Mouse (Mus musculus) myocyte (in vitro differentiated cells): ENCODE results near the gene Me3. TPM values are rescaled to one million over a fixed set of nuclear protein-coding genes. Genes with fewer than 3 reads are reported as not detected.

Experiments used
- H3K27me3 ChIP-seq: one replicate; pipeline ENCODE4 v1.6.1; 2011; ENCODE audit not compliant: control insufficient read depth, insufficient read depth, insufficient read length
- H3K36me3 ChIP-seq: one replicate; pipeline ENCODE4 v1.6.1; 2011; ENCODE audit not compliant: control insufficient read depth, insufficient read depth
- H3K4me2 ChIP-seq: one replicate; pipeline ENCODE4 v1.6.1; 2011; ENCODE audit warnings: low read depth, control low read depth
- H3K4me3 ChIP-seq: one replicate; pipeline ENCODE4 v1.5.1; 2011; ENCODE audit warnings: mild to moderate bottlenecking, control low read depth, moderate library complexity
- H3K79me2 ChIP-seq: one replicate; pipeline ENCODE4 v1.6.1; 2011; ENCODE audit not compliant: control insufficient read depth, insufficient read depth
- H3ac ChIP-seq: one replicate; pipeline ENCODE4 v1.6.1; 2011; ENCODE audit not compliant: control insufficient read depth, insufficient read length
- CEBPB ChIP-seq: IDR thresholded peaks from 2 replicates; pipeline ENCODE4 v1.6.1; 2011; ENCODE audit warnings: mild to moderate bottlenecking, moderate library complexity; ENCODE audit not compliant: poor library complexity, insufficient read depth, severe bottlenecking
- E2F4 ChIP-seq: IDR thresholded peaks from one replicate; pipeline ENCODE4 v1.6.1; 2011; ENCODE audit warnings: mild to moderate bottlenecking, control low read depth, moderate library complexity; ENCODE audit not compliant: insufficient read depth
- MAX ChIP-seq: IDR thresholded peaks from one replicate; pipeline ENCODE4 v1.6.1; 2011; ENCODE audit warnings: low read depth, mild to moderate bottlenecking, control low read depth
- MYOD1 ChIP-seq, 3 experiments: IDR thresholded peaks; one replicate each; pipeline ENCODE4 v1.6.1; 2011; ENCODE audit warnings: control low read depth in 2 of 3, low read depth in 2 of 3, mild to moderate bottlenecking in 2 of 3, moderate library complexity in 1 of 3; ENCODE audit not compliant: insufficient read length in 2 of 3, control insufficient read depth in 1 of 3
- MYOG ChIP-seq, 3 experiments: IDR thresholded peaks; one replicate each; pipeline ENCODE4 v1.6.1; 2011; ENCODE audit warnings: control low read depth in 2 of 3, low read depth in 2 of 3, mild to moderate bottlenecking in 2 of 3; ENCODE audit not compliant: insufficient read length in 2 of 3, control insufficient read depth in 1 of 3, insufficient read depth in 1 of 3
- POLR2A ChIP-seq: IDR thresholded peaks from one replicate; pipeline ENCODE4 v1.6.1; 2011; ENCODE audit warnings: low read depth, mild to moderate bottlenecking, control low read depth, moderate library complexity; ENCODE audit not compliant: insufficient read length
- POLR2AphosphoS2 ChIP-seq: IDR thresholded peaks from one replicate; pipeline ENCODE4 v1.6.1; 2011; ENCODE audit warnings: low read depth, control low read depth; ENCODE audit not compliant: insufficient read length
- REST ChIP-seq: IDR thresholded peaks from one replicate; pipeline ENCODE4 v1.6.1; 2011; ENCODE audit warnings: mild to moderate bottlenecking, control low read depth, moderate library complexity; ENCODE audit not compliant: insufficient read depth, insufficient read length
- SRF ChIP-seq: IDR thresholded peaks from one replicate; pipeline ENCODE4 v1.6.1; 2011; ENCODE audit warnings: low read depth; ENCODE audit not compliant: control insufficient read depth, insufficient read length
- TCF12 ChIP-seq: IDR thresholded peaks from one replicate; pipeline ENCODE4 v1.6.1; 2011; ENCODE audit warnings: mild to moderate bottlenecking, control low read depth; ENCODE audit not compliant: poor library complexity, insufficient read depth, severe bottlenecking
- TCF3 ChIP-seq: IDR thresholded peaks from one replicate; pipeline ENCODE4 v1.6.1; 2011; ENCODE audit warnings: low read depth, control low read depth; ENCODE audit not compliant: insufficient read length
- USF1 ChIP-seq: IDR thresholded peaks from one replicate; pipeline ENCODE4 v1.6.1; 2011; ENCODE audit warnings: low read depth, mild to moderate bottlenecking, control low read depth, moderate library complexity
- polyA plus RNA-seq: library from polyadenylated mRNA; unstranded; fragments of >200 nt; fragmentation: generic; extraction: Trizol; gene quantifications from one replicate; pipeline ENCODE4 v1.2.1, GENCODE M21; 2012; ENCODE audit warnings: missing spikeins

The Me3 gene
- polyA plus RNA-seq, 1 experiment, result 7.8 TPM

DNA sequence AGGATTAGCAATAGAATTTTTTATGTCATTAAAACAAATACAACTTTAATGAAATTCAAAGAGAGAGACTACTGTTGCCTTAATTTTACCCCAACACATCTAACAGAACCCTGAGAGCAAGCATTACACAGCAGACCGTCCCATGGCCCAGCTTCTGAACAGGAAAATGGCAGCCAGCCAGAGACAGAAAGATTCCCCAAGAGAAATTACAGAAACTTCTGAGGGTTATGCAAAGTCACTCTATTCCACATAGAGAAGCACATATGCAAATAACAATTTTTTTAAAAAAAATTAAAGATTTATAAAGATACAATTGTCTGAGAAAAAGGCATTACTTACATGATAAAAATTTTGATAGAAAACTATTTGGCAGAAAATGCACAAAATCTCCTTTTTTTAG is 247.5 kb downstream of the Me3 start:
- Histone ChIP-seq H3K4me2 (no peak overlapping the region), H3K79me2 (no peaks in the 10 kb centered on the region), H3K36me3 (no peaks in the 10 kb centered on the region), H3K4me3 (no peak overlapping the region), H3K27me3 (no peaks in the 10 kb centered on the region), H3ac (no peak overlapping the region)
- no peak for TF ChIP-seq SRF
- no peak for TF ChIP-seq USF1
- TF ChIP-seq POLR2AphosphoS2, result no peak
- TF ChIP-seq MAX, result no peak
- no peak for TF ChIP-seq CEBPB
- TF ChIP-seq POLR2A, result no peak
- no peak for TF ChIP-seq REST
- no peak for TF ChIP-seq E2F4

DNA sequence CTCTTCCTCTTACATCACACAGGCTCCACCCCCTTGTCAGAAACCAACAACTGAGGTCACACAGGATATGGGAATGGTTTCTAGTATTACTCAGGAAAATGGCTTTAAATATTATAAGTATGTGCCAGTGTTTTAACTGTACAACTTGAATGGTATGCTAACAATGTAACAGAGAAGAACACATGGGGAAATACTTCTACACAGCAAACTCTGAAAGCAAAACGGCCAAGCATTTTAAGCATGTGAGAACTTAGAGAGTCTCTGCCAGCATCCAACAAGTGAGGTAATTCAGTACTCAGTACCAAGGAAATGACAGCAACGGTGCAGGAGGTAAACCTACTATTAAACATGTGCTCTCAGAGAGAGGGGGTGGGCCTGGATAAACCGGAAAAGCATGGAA is 252.4 kb downstream of the Me3 start:
- Histone ChIP-seq H3K79me2 (no peaks in the 10 kb centered on the region), H3K4me3 (no peak overlapping the region), H3K27me3 (no peaks in the 10 kb centered on the region), H3K36me3 (no peaks in the 10 kb centered on the region), H3K4me2 (no peak overlapping the region), H3ac (no peak overlapping the region)
- TF ChIP-seq TCF3, result no peak
- no peak for TF ChIP-seq SRF
- TF ChIP-seq CEBPB, result no peak
- TF ChIP-seq E2F4, result no peak
- TF ChIP-seq TCF12, result no peak
- TF ChIP-seq POLR2AphosphoS2, result no peak
- TF ChIP-seq MYOG (IDR thresholded peaks at IDR 0.05; ENCODE audit: control insufficient read depth in 1 of 3, insufficient read depth in 1 of 3, insufficient read length in 2 of 3, low read depth in 2 of 3), result no peak
- no peak for TF ChIP-seq REST
- TF ChIP-seq USF1, result no peak
- TF ChIP-seq MAX, result no peak
- no peak for TF ChIP-seq MYOD1 (IDR thresholded peaks at IDR 0.05; ENCODE audit: control insufficient read depth in 1 of 3, insufficient read length in 2 of 3, low read depth in 2 of 3)
- no peak for TF ChIP-seq POLR2A

DNA sequence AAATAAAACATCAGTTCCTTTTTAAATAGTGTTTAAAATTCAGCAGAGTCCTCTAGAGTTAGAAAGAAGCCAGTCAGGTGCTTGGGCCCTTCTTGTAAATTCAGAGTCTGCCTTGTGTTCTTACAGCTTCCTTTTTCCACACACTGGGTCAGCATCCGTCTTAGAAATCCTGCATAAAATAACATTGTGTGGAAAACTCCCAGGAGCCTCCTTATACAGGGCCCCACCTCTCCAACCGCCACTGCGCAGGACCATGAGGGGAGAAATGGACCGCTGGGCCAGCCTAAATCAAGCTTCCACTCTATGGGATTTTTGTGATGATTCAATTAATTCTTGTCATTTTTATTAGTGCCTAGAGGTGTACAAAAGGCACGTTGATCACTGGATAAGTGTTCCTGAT is 259.2 kb downstream of the Me3 start:
- no peak overlapping the region for H3K4me2 ChIP-seq

DNA sequence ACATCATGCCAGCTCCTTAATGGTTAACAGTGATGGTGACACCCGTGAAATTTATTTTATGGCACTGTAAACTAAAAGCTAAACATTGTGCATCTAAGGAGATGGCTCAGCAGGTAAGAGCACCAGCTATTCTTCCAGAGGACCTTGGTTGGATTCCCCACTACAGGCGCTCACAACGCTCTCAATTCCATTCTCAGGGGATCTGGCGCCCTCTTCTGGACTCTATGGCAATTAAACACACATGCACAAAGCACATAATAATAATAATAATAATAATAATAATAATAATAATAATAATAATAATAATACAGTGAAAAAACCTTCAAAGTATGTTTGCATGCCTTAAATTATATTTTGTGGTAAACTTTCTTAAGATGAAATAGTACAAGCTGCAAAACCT is 259.7 kb downstream of the Me3 start:
- no peaks in the 10 kb centered on the region for H3K79me2 ChIP-seq
- no peak overlapping the region for H3K4me2 ChIP-seq
- no peaks in the 10 kb centered on the region for H3K36me3 ChIP-seq
- TF ChIP-seq REST (no peak), MAX (no peak), SRF (no peak)
- H3K4me3 ChIP-seq, result no peak overlapping the region
- H3ac ChIP-seq, result no peak overlapping the region
- no peaks in the 10 kb centered on the region for H3K27me3 ChIP-seq

More for the DNA sequence above, 259.2 kb downstream of the Me3 start:
- no peak overlapping the region for H3ac ChIP-seq
- no peaks in the 10 kb centered on the region for H3K79me2 ChIP-seq
- H3K4me3 ChIP-seq, result no peak overlapping the region
- H3K27me3 ChIP-seq, result no peaks in the 10 kb centered on the region
- H3K36me3 ChIP-seq, result no peaks in the 10 kb centered on the region
- no peak for TF ChIP-seq MAX
- TF ChIP-seq REST, result no peak
- no peak for TF ChIP-seq MYOG (IDR thresholded peaks at IDR 0.05; ENCODE audit: control insufficient read depth in 1 of 3, insufficient read depth in 1 of 3, insufficient read length in 2 of 3, low read depth in 2 of 3)
- no peak for TF ChIP-seq E2F4
- TF ChIP-seq SRF, result no peak
- no peak for TF ChIP-seq POLR2A
- TF ChIP-seq CEBPB, result no peak

DNA sequence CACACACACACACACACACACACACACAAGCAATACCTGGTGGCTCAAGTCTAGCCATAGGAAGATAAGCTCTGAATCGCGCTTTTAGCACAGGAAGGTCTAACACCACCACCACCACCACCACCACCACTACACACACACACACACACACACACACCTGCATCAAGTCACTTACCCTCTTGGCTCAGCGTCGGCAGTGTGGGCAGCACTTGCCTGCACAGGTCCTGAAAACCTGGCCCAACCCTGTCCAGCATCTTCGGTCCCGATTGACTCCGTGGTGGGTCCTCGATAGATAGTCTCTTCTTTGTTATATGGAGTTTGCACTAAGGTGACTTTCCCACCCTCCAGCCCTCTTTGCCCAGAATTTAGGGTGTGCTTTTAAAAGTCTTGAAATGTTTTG is 270.8 kb downstream of the Me3 start:
- H3K4me3 ChIP-seq, result no peak overlapping the region
- no peaks in the 10 kb centered on the region for H3K79me2 ChIP-seq
- H3K36me3 ChIP-seq, result no peaks in the 10 kb centered on the region
- H3K4me2 ChIP-seq, result no peak overlapping the region
- H3ac ChIP-seq, result no peak overlapping the region
- TF ChIP-seq POLR2AphosphoS2 (no peak), MAX (no peak), POLR2A (no peak), MYOD1 (IDR thresholded peaks at IDR 0.05; ENCODE audit: control insufficient read depth in 1 of 3, insufficient read length in 2 of 3, low read depth in 2 of 3) (no peak), E2F4 (no peak)
- no peaks in the 10 kb centered on the region for H3K27me3 ChIP-seq
